Mouse (Mus musculus) small intestine, adult 2 months (tissue): ENCODE measurements around the gene BC030500. TPM values are rescaled to one million over a fixed set of nuclear protein-coding genes. Genes with fewer than 3 reads are reported as not detected.

Experiments
- H3K27ac ChIP-seq: fragments of 200-500 bp; 2 replicates; pipeline ENCODE4 v1.5.1; 2012; ENCODE audit warnings: low read depth, low read length, control low read depth, inconsistent platforms; ENCODE audit not compliant: insufficient read depth
- H3K27me3 ChIP-seq: fragments of 200-500 bp; 2 replicates; pipeline ENCODE4 v1.6.1; 2012; ENCODE audit warnings: mild to moderate bottlenecking, moderate library complexity, low read length, inconsistent platforms; ENCODE audit not compliant: control insufficient read depth, insufficient read depth
- H3K36me3 ChIP-seq: fragments of 200-500 bp; 2 replicates; pipeline ENCODE4 v1.6.1; 2012; ENCODE audit warnings: mild to moderate bottlenecking, low read length, control low read depth, inconsistent platforms; ENCODE audit not compliant: control insufficient read depth, insufficient read depth
- H3K4me1 ChIP-seq: fragments of 200-500 bp; 2 replicates; pipeline ENCODE4 v1.6.1; 2012; ENCODE audit warnings: low read length, inconsistent platforms, mixed read lengths; ENCODE audit not compliant: control insufficient read depth, insufficient read depth, insufficient read length
- H3K4me3 ChIP-seq: fragments of 200-500 bp; 2 replicates; pipeline ENCODE4 v1.5.1; 2012; ENCODE audit warnings: low read depth, mild to moderate bottlenecking, control low read depth, inconsistent platforms, low read length, moderate library complexity
- CTCF ChIP-seq: fragments of 200-500 bp; IDR thresholded peaks from 2 replicates; pipeline ENCODE4 v1.5.1; 2012; ENCODE audit warnings: low read depth, mild to moderate bottlenecking, control low read depth, inconsistent platforms, low read length, moderate library complexity, mixed read lengths; ENCODE audit not compliant: insufficient replicate concordance, insufficient read length; ENCODE audit errors: extremely low read depth
- POLR2A ChIP-seq: fragments of 200-500 bp; IDR thresholded peaks from 2 replicates; pipeline ENCODE4 v1.6.1; 2012; ENCODE audit warnings: low read depth, mild to moderate bottlenecking, control low read depth, inconsistent platforms, low read length, moderate library complexity
- WGBS: fragments of 180-500 bp; shearing (Covaris S2); methylation state at CpG from one replicate; pipeline ENCODE4 v1.1.7; 2018; 5-methylcytosine and 5-hydroxymethylcytosine counted together
- polyA plus RNA-seq: library from polyadenylated mRNA; depleted of rRNA; stranded (reverse); fragments of >200 nt; gene quantifications from 2 replicates; pipeline ENCODE4 v1.2.3, GENCODE M21; 2012; rRNA removed

The BC030500 gene
- not detected in 2 replicates for polyA plus RNA-seq

- no peak for TF ChIP-seq CTCF
- no peak for TF ChIP-seq POLR2A
- Histone ChIP-seq H3K4me1 (no peaks in the 10 kb centered on the region), H3K27ac (no peak within 1 kb of the TSS), H3K4me3 (no peak within 1 kb of the TSS), H3K36me3 (no peaks in the 10 kb centered on the region), H3K27me3 (no peaks in the 10 kb centered on the region)
- 6% methylated on average over 14 of the region's 14 CpGs for WGBS
Observed at GRCm38 (mm10) chr8:58911677-58912076, at the start of gene BC030500. BC030500 (plus strand) TSS chr8:58911755.

DNA sequence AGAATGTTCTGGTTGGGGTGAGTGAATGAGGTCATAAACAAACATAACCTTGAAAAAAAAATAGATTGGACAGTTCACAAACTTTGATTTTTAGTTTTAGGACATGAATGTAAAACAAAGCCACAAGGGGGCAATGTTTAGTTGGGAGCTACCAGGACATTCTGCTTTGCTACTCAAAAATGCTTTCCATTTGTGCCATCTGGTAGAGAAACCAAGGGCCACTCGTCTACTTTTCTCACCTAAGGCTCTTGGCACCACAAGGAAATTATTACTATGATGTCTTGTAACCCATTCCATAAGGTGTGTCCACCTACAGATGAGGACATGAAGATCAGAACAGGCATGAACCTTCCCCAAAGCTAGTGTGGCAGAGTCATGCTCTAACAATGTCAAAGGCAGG is 25.1 kb upstream of the BC030500 start:
- WGBS = 9% methylated on average over 1 of the region's 1 CpGs
- Histone ChIP-seq H3K27me3 (no peaks in the 10 kb centered on the region), H3K36me3 (no peaks in the 10 kb centered on the region), H3K4me1 (no peaks in the 10 kb centered on the region), H3K4me3 (no peak overlapping the region), H3K27ac (no peak overlapping the region)
- no peak for TF ChIP-seq CTCF

GRCm38 (mm10) chr8:58890591-58890990 is 21.0 kb upstream of the BC030500 start:
- no peaks in the 10 kb centered on the region for H3K36me3 ChIP-seq
- no peak overlapping the region for H3K27ac ChIP-seq
- H3K4me1 ChIP-seq = no peaks in the 10 kb centered on the region
- H3K27me3 ChIP-seq = no peaks in the 10 kb centered on the region
- TF ChIP-seq CTCF (no peak), POLR2A (no peak)
- no peak overlapping the region for H3K4me3 ChIP-seq
- 89% methylated on average over 3 of the region's 3 CpGs for WGBS

DNA sequence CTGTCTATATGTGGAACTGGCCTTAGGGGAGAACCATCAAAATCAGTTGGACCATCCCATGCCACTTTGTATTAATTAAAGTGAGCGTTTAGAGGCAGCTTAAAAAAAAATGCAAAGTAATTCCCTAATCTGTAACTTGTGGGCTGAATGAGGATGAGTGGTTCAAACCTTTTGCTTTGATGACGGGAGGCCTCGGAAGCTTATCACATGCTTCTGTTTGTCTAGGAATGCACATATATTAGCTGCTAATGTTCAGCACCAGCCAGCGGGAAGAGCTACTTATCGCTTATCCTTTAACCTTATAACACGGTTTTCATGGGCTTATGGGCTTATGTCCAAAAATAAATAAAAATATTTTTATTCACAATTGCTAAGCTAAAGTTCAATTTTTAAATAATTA is 15.6 kb upstream of the BC030500 start:
- Histone ChIP-seq H3K4me3 (no peak overlapping the region), H3K27ac (no peak overlapping the region), H3K36me3 (no peaks in the 10 kb centered on the region), H3K27me3 (no peaks in the 10 kb centered on the region), H3K4me1 (no peaks in the 10 kb centered on the region)
- TF ChIP-seq POLR2A (no peak), CTCF (no peak)
- WGBS = 43% methylated on average over 6 of the region's 6 CpGs

GRCm38 (mm10) chr8:58904465-58904864 is 7.1 kb upstream of the BC030500 start:
- H3K4me1 ChIP-seq = no peaks in the 10 kb centered on the region
- no peaks in the 10 kb centered on the region for H3K27me3 ChIP-seq
- H3K27ac ChIP-seq = no peak overlapping the region
- TF ChIP-seq CTCF = no peak
- TF ChIP-seq POLR2A = no peak
- H3K4me3 ChIP-seq = no peak overlapping the region
- no peaks in the 10 kb centered on the region for H3K36me3 ChIP-seq
- WGBS = 47% methylated on average over 2 of the region's 2 CpGs

DNA sequence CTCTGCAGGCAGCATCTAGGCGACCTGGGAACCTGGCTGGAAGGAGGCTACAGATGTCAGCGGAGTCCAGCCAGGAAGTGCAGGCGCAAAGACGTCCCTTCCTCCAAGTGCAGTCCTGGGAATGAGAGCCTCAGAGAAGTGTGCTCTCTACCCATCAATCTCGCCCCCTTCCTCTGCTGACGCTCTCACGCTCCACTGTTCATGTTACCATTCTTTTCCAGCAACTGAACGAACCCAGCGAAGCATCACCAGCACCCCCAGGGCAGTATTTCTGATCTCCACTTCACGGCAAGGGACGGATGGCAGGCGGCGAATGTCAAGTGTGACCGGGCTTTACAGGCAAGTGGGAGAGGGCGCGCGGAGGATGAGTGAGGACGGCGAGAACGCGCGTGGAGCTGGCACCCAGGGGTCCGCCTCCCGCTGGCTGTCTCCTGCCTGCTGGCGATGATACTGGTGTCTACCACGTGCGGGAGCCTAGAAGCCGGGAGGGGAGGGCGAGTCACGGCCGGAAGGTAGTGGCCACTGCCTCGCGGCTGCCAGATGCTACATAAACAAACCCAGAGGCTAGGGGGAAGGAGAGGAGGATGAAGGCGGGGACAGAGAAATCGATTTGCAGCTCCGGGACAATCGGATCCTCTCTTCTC is 763 bp downstream of the BC030500 start, which contains the start of gene Galntl6:
Gene Galntl6 (minus strand): TSS at position 445 of the 644 bp plus-strand sequence.
- WGBS = 3% methylated on average over 37 of the region's 37 CpGs
- no peak within 1 kb of the TSS for H3K4me3 ChIP-seq
- no peak for TF ChIP-seq POLR2A
- no peak for TF ChIP-seq CTCF

DNA sequence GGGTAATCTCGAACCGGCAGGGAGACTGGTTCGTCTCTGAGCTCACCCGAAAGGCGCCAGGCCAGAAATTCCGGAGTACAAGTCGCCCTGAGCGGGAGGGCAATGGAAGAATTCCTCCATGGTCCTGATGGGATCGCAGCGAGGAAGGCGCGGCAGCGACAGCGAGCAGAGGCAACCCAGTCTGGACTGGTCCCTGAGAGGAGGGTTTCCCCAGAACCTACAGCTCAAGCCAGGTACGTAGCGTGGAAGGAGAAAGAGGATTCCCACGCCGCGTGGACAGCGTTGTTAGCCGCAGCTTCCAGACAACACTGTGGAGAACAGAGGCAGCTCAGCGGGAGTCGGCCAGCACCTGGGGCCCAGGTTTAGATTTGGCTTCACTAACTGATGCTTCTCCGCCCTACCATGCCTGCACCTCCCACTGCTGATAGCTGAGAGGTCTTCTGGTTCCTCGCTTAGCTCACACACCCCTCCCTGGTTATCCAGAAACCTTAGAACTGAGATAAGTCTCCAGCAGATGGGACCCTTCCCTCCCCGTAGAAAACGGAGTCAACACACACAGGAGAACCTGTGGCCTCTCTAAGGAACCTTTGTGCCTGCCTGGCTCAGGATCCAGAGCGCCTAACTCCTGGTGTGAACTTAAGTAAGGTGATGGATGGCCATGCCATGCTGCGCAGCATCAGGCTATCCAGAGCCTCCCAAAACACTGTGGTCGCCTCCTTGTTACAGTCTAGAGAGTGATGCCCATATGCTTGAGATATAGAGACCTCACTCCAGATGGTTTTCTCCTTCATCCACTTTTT is 1.5 kb downstream of the BC030500 start:
- WGBS = 4% methylated on average over 30 of the region's 30 CpGs
- Histone ChIP-seq H3K36me3 (no peaks in the 10 kb centered on the region), H3K4me1 (no peaks in the 10 kb centered on the region), H3K27me3 (no peaks in the 10 kb centered on the region), H3K4me3 (no peak overlapping the region), H3K27ac (no peak overlapping the region)
- no peak for TF ChIP-seq CTCF
- no peak for TF ChIP-seq POLR2A

More for the DNA sequence above, 763 bp downstream of the BC030500 start, which contains the start of gene Galntl6:
- Histone ChIP-seq H3K27ac (no peak within 1 kb of the TSS), H3K27me3 (no peaks in the 10 kb centered on the region), H3K4me1 (no peaks in the 10 kb centered on the region), H3K36me3 (no peaks in the 10 kb centered on the region)
